Mouse (Mus musculus) stomach, embryonic 14.5 days (tissue): ENCODE data around the gene Xrcc2. TPM values are rescaled to one million over a fixed set of nuclear protein-coding genes. Genes with fewer than 3 reads are reported as not detected.

Experiments used
- polyA plus RNA-seq: library from polyadenylated mRNA; unstranded; fragments of >200 nt; fragmentation: Nextera tagmentation; extraction: Ambion mirVana; gene quantifications from 2 replicates; pipeline ENCODE4 v1.2.1, GENCODE M21; 2014

The Xrcc2 gene
- polyA plus RNA-seq, 1 experiment from 2014 or later, result 13.2 TPM

Other genes starting within 250 kb of the Xrcc2 start
- gene Kmt2c, start 207.0 kb downstream of the Xrcc2 start, polyA plus RNA-seq, result 25.7 and 28.8 TPM in 2 replicates
- 0.17 TPM in 1 of 2 replicates, not detected in the other for gene Cct8l1, start 189.8 kb downstream of the Xrcc2 start, polyA plus RNA-seq
- 4.4 and 4.5 TPM in 2 replicates for gene Actr3b, start 54.2 kb upstream of the Xrcc2 start, polyA plus RNA-seq
- 0.26 TPM in 1 of 2 replicates, not detected in the other for gene Gm21663, start 236.6 kb upstream of the Xrcc2 start, polyA plus RNA-seq
- gene Gm21671, start 248.6 kb upstream of the Xrcc2 start, polyA plus RNA-seq, result 0.11 and 0.17 TPM in 2 replicates